Comparison of ENCODE assay signal across 7 mouse cellular contexts in genomic region chr17:36145111-36145860, GRCm38 (mm10). TPM values are rescaled to one million over a fixed set of nuclear protein-coding genes. Genes with fewer than 3 reads are reported as not detected.
A peak's percentile ranks its signal among the peaks of the same experiment; 100 is the strongest.
DNase-seq lines count a peak whose midpoint lies in the region; ATAC-seq lines count a peak whose summit lies in the region.

No protein-coding gene starts in this region.

- ATAC-seq in CD4-positive, CD25-positive, alpha-beta regulatory T cell, adult 4 months: peak; percentile 58
- ATAC-seq in embryonic facial prominence, embryonic 14.5 days (ENCODE audit: low read depth): no peak
- 0 out of 2 replicates have a peak, but pooled peaks have one; percentile 6 for ATAC-seq in midbrain, embryonic 12.5 days (ENCODE audit: low FRiP score, low read depth)

- H3K27ac ChIP-seq in embryonic facial prominence, embryonic 14.5 days (replicated peaks; ENCODE audit: low read depth, low read length): no peak overlapping the region
- no peak overlapping the region for H3K27ac ChIP-seq in midbrain, embryonic 12.5 days (replicated peaks)

- H3K4me2 ChIP-seq in embryonic facial prominence, embryonic 14.5 days (ENCODE audit: low read depth, low read length): peak overlapping the region; percentile 56
- peak overlapping the region; percentile 47 for H3K4me2 ChIP-seq in midbrain, embryonic 12.5 days (replicated peaks)

- peak overlapping the region; percentile 38 for H3K4me3 ChIP-seq in embryonic facial prominence, embryonic 14.5 days (ENCODE audit: low read depth, low read length)
- H3K4me3 ChIP-seq in midbrain, embryonic 12.5 days: peak overlapping the region; percentile 36

- no peaks in the 10 kb centered on the region for H3K4me1 ChIP-seq in embryonic facial prominence, embryonic 14.5 days (ENCODE audit: control insufficient read depth, insufficient read depth, low read length)
- H3K4me1 ChIP-seq in midbrain, embryonic 12.5 days: peaks cover 10% of the 10 kb centered on the region; the same call in 1 of the 2 replicates

- peak; percentile 42 for DNase-seq in 416B (ENCODE audit: low read depth)
- no peak for DNase-seq in embryonic facial prominence, embryonic 14.5 days (ENCODE audit: low spot score)
- peak; percentile 56 for DNase-seq in induced T-regulatory cell, adult 2 months (ENCODE audit: low read depth)
- peak; percentile 81 for DNase-seq in thymus, postnatal 4 days
- DNase-seq in right cerebral cortex, postnatal 4 days: no peak

- peak overlapping the region; percentile 41; the same call in 1 of the 2 replicates for H3K9ac ChIP-seq in embryonic facial prominence, embryonic 14.5 days (ENCODE audit: low read depth, low read length)
- H3K9ac ChIP-seq in midbrain, embryonic 12.5 days (replicated peaks): no peak overlapping the region

- no peaks in the 10 kb centered on the region for H3K9me3 ChIP-seq in embryonic facial prominence, embryonic 14.5 days (ENCODE audit: control insufficient read depth, low read length)
- no peaks in the 10 kb centered on the region for H3K9me3 ChIP-seq in midbrain, embryonic 12.5 days

- 3% methylated on average over 57 of the region's 78 CpGs for WGBS in embryonic facial prominence, embryonic 14.5 days
- WGBS in midbrain, embryonic 12.5 days: 1% methylated on average over 68 of the region's 78 CpGs

- H3K36me3 ChIP-seq in embryonic facial prominence, embryonic 14.5 days (ENCODE audit: control insufficient read depth, insufficient read depth, low read length): no peaks in the 10 kb centered on the region
- H3K36me3 ChIP-seq in midbrain, embryonic 12.5 days: no peaks in the 10 kb centered on the region

- H3K27me3 ChIP-seq in embryonic facial prominence, embryonic 14.5 days (replicated peaks; ENCODE audit: control insufficient read depth, insufficient read depth, low read length): peaks cover 41% of the 10 kb centered on the region
- peaks cover 57% of the 10 kb centered on the region for H3K27me3 ChIP-seq in midbrain, embryonic 12.5 days

RNA-seq across cellular contexts. Expression of gene Gm7030, which starts 16.1 kb away (rescaled TPM):
- polyA plus RNA-seq in CD4-positive, CD25-positive, alpha-beta regulatory T cell, adult 4 months (2017; shearing (Covaris generic)): under 1 TPM in 1 of 2 experiments, not detected in 1; 0.62 TPM
- not detected in 2 replicates for polyA plus RNA-seq in embryonic facial prominence, embryonic 14.5 days (2014; fragmentation: Nextera tagmentation; extraction: Ambion mirVana)
- not detected in 2 replicates for polyA plus RNA-seq in midbrain, embryonic 12.5 days (2016; fragmentation: Nextera tagmentation; extraction: Ambion mirVana)

RNA-seq across cellular contexts. Expression of gene Gm8909, which starts 23.1 kb away (rescaled TPM):
- 1 to 10 TPM; 2.5 to 5.0 TPM for polyA plus RNA-seq in CD4-positive, CD25-positive, alpha-beta regulatory T cell, adult 4 months (2017; shearing (Covaris generic))
- not detected in 2 replicates for polyA plus RNA-seq in embryonic facial prominence, embryonic 14.5 days (2014; fragmentation: Nextera tagmentation; extraction: Ambion mirVana)
- not detected in 2 replicates for polyA plus RNA-seq in midbrain, embryonic 12.5 days (2016; fragmentation: Nextera tagmentation; extraction: Ambion mirVana)

RNA-seq across cellular contexts. Expression of gene Gm19684, which starts 23.8 kb away (rescaled TPM):
- 1 to 10 TPM; 1.4 to 1.9 TPM for polyA plus RNA-seq in CD4-positive, CD25-positive, alpha-beta regulatory T cell, adult 4 months (2017; shearing (Covaris generic))
- not detected in 2 replicates for polyA plus RNA-seq in embryonic facial prominence, embryonic 14.5 days (2014; fragmentation: Nextera tagmentation; extraction: Ambion mirVana)
- polyA plus RNA-seq in midbrain, embryonic 12.5 days (2016; fragmentation: Nextera tagmentation; extraction: Ambion mirVana): not detected in 2 replicates

RNA-seq across cellular contexts. Expression of gene H2-T3, which starts 44.8 kb away (rescaled TPM):
- polyA plus RNA-seq in CD4-positive, CD25-positive, alpha-beta regulatory T cell, adult 4 months (2017; shearing (Covaris generic)): 1 to 10 TPM in 1 of 2 experiments, under 1 TPM in 1; 0.95 to 1.3 TPM
- not detected in 2 replicates for polyA plus RNA-seq in embryonic facial prominence, embryonic 14.5 days (2014; fragmentation: Nextera tagmentation; extraction: Ambion mirVana)
- polyA plus RNA-seq in midbrain, embryonic 12.5 days (2016; fragmentation: Nextera tagmentation; extraction: Ambion mirVana): not detected in 2 replicates

Comparison
In these comparisons a context has a peak if more than half of its experiments do, and no peak if none do; other contexts are left out.
1. DNase-seq: peak in 416B (single experiment), induced T-regulatory cell, adult 2 months (single experiment) and thymus, postnatal 4 days (single experiment); none in embryonic facial prominence, embryonic 14.5 days (single experiment) and right cerebral cortex, postnatal 4 days (single experiment).